Mouse (Mus musculus): Measurements from ENCODE around the gene Chrd. TPM values are rescaled to one million over a fixed set of nuclear protein-coding genes. Genes with fewer than 3 reads are reported as not detected.

The Chrd gene
- total RNA-seq (2023; ENCODE audit: inconsistent age) = not detected in 4 replicates

GRCm38 (mm10) chr16:20732925-20733730 lies at the start of gene Chrd:
Chrd (plus strand) TSS chr16:20733127.

GRCm38 (mm10) chr16:20693111-20693701 lies 39.7 kb upstream of the Chrd start, which contains the start of gene Fam131a:
Fam131a (plus strand) TSS chr16:20693241.

GRCm38 (mm10) chr16:20717181-20717977 lies 15.5 kb upstream of the Chrd start, which contains the start of the genes Polr2h and Clcn2:
Polr2h (plus strand) TSS chr16:20717665.
Clcn2 (minus strand) TSS chr16:20717746.

GRCm38 (mm10) chr16:20733731-20734730 lies 1.1 kb downstream of the Chrd start, which contains the start of gene Thpo:
Thpo (minus strand) TSS chr16:20734511.

Other genes starting within 250 kb of the Chrd start
- gene Eif2b5, start 234.3 kb upstream of the Chrd start, total RNA-seq (2023; ENCODE audit: inconsistent age) = 43.3 to 54.2 TPM (median 47.7 TPM) in 4 replicates
- gene Dvl3, start 216.1 kb upstream of the Chrd start, total RNA-seq (2023; ENCODE audit: inconsistent age) = 36.5 to 43.6 TPM (median 40.5 TPM) in 4 replicates
- gene Ap2m1, start 197.6 kb upstream of the Chrd start, total RNA-seq (2023; ENCODE audit: inconsistent age) = 161 to 198 TPM (median 189 TPM) in 4 replicates
- 87.9 to 111 TPM (median 94.7 TPM) in 4 replicates for gene Abcf3, start 184.6 kb upstream of the Chrd start, total RNA-seq (2023; ENCODE audit: inconsistent age)
- 0.16 to 0.22 TPM in 2 of 4 replicates, not detected in the others for gene Vwa5b2, start 143.7 kb upstream of the Chrd start, total RNA-seq (2023; ENCODE audit: inconsistent age)
- 3.2 to 6.3 TPM (median 5.3 TPM) in 4 replicates for gene Eef1akmt4, start 121.5 kb upstream of the Chrd start, total RNA-seq (2023; ENCODE audit: inconsistent age)
- gene Gm49333, start 121.5 kb upstream of the Chrd start, total RNA-seq (2023; ENCODE audit: inconsistent age) = not detected in 4 replicates
- 9.2 to 16.0 TPM (median 12.0 TPM) in 4 replicates for gene Alg3, start 121.4 kb upstream of the Chrd start, total RNA-seq (2023; ENCODE audit: inconsistent age)
- gene Camk2n2, start 111.8 kb upstream of the Chrd start, total RNA-seq (2023; ENCODE audit: inconsistent age) = 0.81 to 0.93 TPM in 2 of 4 replicates, not detected in the others
- gene Ece2, start 103.3 kb upstream of the Chrd start, total RNA-seq (2023; ENCODE audit: inconsistent age) = 0.29 TPM in 1 of 4 replicates, not detected in the others
- gene Psmd2, start 81.5 kb upstream of the Chrd start, total RNA-seq (2023; ENCODE audit: inconsistent age) = 115 to 128 TPM (median 126 TPM) in 4 replicates
- 314 to 343 TPM (median 331 TPM) in 4 replicates for gene Eif4g1, start 64.8 kb upstream of the Chrd start, total RNA-seq (2023; ENCODE audit: inconsistent age)
- gene Fam131a, start 39.9 kb upstream of the Chrd start, total RNA-seq (2023; ENCODE audit: inconsistent age) = 0.22 to 0.66 TPM (median 0.33 TPM) in 4 replicates
- 15.6 to 18.0 TPM (median 17.4 TPM) in 4 replicates for gene Polr2h, start 15.5 kb upstream of the Chrd start, total RNA-seq (2023; ENCODE audit: inconsistent age)
- 1.7 to 3.0 TPM (median 2.5 TPM) in 4 replicates for gene Clcn2, start 15.4 kb upstream of the Chrd start, total RNA-seq (2023; ENCODE audit: inconsistent age)
- gene Thpo, start 1.4 kb downstream of the Chrd start, total RNA-seq (2023; ENCODE audit: inconsistent age) = not detected in 4 replicates

Measured in B cell, adult (primary cell).